Mouse (Mus musculus): ENCODE data around the gene Vapa.

DNA sequence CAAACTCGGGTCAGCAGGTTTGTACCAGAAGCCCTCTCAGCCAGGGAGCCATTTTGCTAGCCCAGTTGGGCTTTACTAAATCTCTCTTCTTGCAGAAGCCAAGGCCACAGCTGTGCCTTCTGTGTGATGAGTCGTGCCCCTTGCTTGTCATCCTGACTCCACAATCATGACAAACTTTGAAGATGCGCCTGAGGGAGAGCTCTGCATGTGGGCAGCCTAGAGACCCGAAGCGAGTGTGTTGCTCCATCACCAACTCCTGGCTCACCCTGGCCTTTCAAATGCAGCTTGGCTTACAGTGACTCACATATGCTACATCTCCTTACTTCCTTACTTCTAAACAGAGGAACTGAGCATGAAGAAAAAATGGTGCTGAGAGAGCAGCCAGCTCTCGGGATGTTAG lies 16.6 kb upstream of the Vapa start:
- TF ChIP-seq CTCF (conservative IDR thresholded peaks at IDR 0.05; ENCODE audit: low read length) (no peak), POU5F1 (IDR thresholded peaks at IDR 0.05; ENCODE audit: borderline replicate concordance, low read length) (no peak)
